21 mouse cellular contexts compared by ENCODE assay signal in genomic region chr9:50553547-50553946, GRCm38 (mm10). TPM values are rescaled to one million over a fixed set of nuclear protein-coding genes. Genes with fewer than 3 reads are reported as not detected.
DNase-seq lines count a peak whose midpoint lies in the region; ATAC-seq and TF ChIP-seq lines count a peak whose summit lies in the region.
"Had no signal": no experiment of that assay in that cellular context is flagged by ENCODE, and none has a peak within 500 bp of the region (broad histone marks: within the 10 kb centered on the region; RNA-seq: fewer than 3 reads in every experiment).

No protein-coding gene starts in this region.

- H3K4me3 ChIP-seq in liver, adult 2 months (ENCODE audit: insufficient read depth, low read depth, low read length): no peak overlapping the region
- H3K4me3 ChIP-seq in CH12.LX (replicated peaks in 1 of 3; ENCODE audit: low read depth in 2 of 3, low read length in 2 of 3, poor library complexity in 1 of 3): no peak overlapping the region
- H3K4me3 ChIP-seq in brown adipose tissue, adult 24 weeks (ENCODE audit: insufficient read depth, low read depth, low read length): no peak overlapping the region
- H3K4me3 ChIP-seq: kidney, embryonic 15.5 days; limb, embryonic 12.5 days; liver, embryonic 15.5 days had no signal

- peaks cover 3% of the 10 kb centered on the region; the same call in 1 of the 2 replicates for H3K79me2 ChIP-seq in liver, adult 2 months (ENCODE audit: control insufficient read depth, insufficient read depth, low read length)
- 0 out of 2 replicates have a peak, but pooled peaks cover 2% of the 10 kb centered on the region for H3K79me2 ChIP-seq in CH12.LX (replicated peaks; ENCODE audit: control insufficient read depth, extremely low read depth, insufficient read depth, poor library complexity, severe bottlenecking)

- peak overlapping the region; percentile 94 for H3K4me2 ChIP-seq in CH12.LX (ENCODE audit: insufficient read depth, low read depth, poor library complexity, severe bottlenecking)
- H3K4me2 ChIP-seq: kidney, embryonic 15.5 days; limb, embryonic 12.5 days; liver, embryonic 15.5 days had no signal

- TF ChIP-seq EP300 in CH12.LX (IDR thresholded peaks at IDR 0.05; ENCODE audit: low read length): peak; percentile 81

- H3K9ac ChIP-seq in liver, adult 2 months (ENCODE audit: low read depth, low read length): no peak overlapping the region
- peak overlapping the region; percentile 39 for H3K9ac ChIP-seq in CH12.LX (ENCODE audit: insufficient read depth, low read depth)
- H3K9ac ChIP-seq: kidney, embryonic 15.5 days; limb, embryonic 12.5 days; liver, embryonic 15.5 days had no signal

- H3K9me3 ChIP-seq in CH12.LX (replicated peaks; ENCODE audit: low read length): no peaks in the 10 kb centered on the region
- H3K9me3 ChIP-seq: kidney, embryonic 15.5 days; limb, embryonic 12.5 days; liver, embryonic 15.5 days had no signal

- intact Hi-C loops in left cerebral cortex, postnatal 4 days (cut with DNase I): no loop called here

- peaks cover 8% of the 10 kb centered on the region for H3K36me3 ChIP-seq in liver, adult 2 months (ENCODE audit: control insufficient read depth, insufficient read depth, low read length)
- H3K36me3 ChIP-seq in CH12.LX (replicated peaks in 1 of 2; ENCODE audit: control insufficient read depth in 1 of 2, insufficient read depth in 1 of 2, low read length in 1 of 2): no peaks in the 10 kb centered on the region
- H3K36me3 ChIP-seq: kidney, embryonic 15.5 days; limb, embryonic 12.5 days; liver, embryonic 15.5 days had no signal

- TF ChIP-seq CTCF in liver, adult 2 months (IDR thresholded peaks at IDR 0.05; ENCODE audit: low read depth, low read length): no peak
- no peak for TF ChIP-seq CTCF in CH12.LX (conservative IDR thresholded peaks at IDR 0.05 in 1 of 2, IDR thresholded peaks at IDR 0.05 in 1 of 2; ENCODE audit: low read depth in 2 of 2, low read length in 2 of 2)

- no peaks in the 10 kb centered on the region for H3K27me3 ChIP-seq in liver, adult 2 months (ENCODE audit: control insufficient read depth, insufficient read depth, low read length)
- H3K27me3 ChIP-seq in CH12.LX (replicated peaks): peaks cover 3% of the 10 kb centered on the region
- H3K27me3 ChIP-seq: kidney, embryonic 15.5 days; limb, embryonic 12.5 days; liver, embryonic 15.5 days had no signal

- peak overlapping the region; percentile 84 for H3K27ac ChIP-seq in liver, adult 2 months (replicated peaks; ENCODE audit: insufficient read depth, low read depth, low read length)
- peak overlapping the region; percentile 54 for H3K27ac ChIP-seq in CH12.LX (ENCODE audit: insufficient read depth, low read depth)
- peak overlapping the region; percentile 33 for H3K27ac ChIP-seq in brown adipose tissue, adult 24 weeks (replicated peaks; ENCODE audit: low read depth, low read length)
- H3K27ac ChIP-seq: kidney, embryonic 15.5 days; limb, embryonic 12.5 days; liver, embryonic 15.5 days had no signal

- ATAC-seq in megakaryocyte, adult 5-6 weeks (ENCODE audit: poor library complexity, severe bottlenecking): peak; percentile 50
- ATAC-seq: inflammation-experienced regulatory T-cells, adult 6 months; lung, postnatal 0 days had no signal

- peaks cover 16% of the 10 kb centered on the region for H3K4me1 ChIP-seq in liver, adult 2 months (ENCODE audit: control insufficient read depth, insufficient read depth, low read length)
- H3K4me1 ChIP-seq in CH12.LX (ENCODE audit: control insufficient read depth in 1 of 2, insufficient read depth in 2 of 2): peaks cover 24 to 45% of the 10 kb centered on the region in 2 experiments
- no peaks in the 10 kb centered on the region for H3K4me1 ChIP-seq in brown adipose tissue, adult 24 weeks (ENCODE audit: control insufficient read depth, insufficient read depth, insufficient read length, low read length)
- H3K4me1 ChIP-seq: kidney, embryonic 15.5 days; limb, embryonic 12.5 days; liver, embryonic 15.5 days had no signal

- dilution Hi-C loops in CH12.LX (cut with MboI; ENCODE audit: extremely low pct_ligation_motif_present, extremely low pct_unique_long_range_greater_than_20kb, low sequenced_read_pairs): no loop called here

- in situ Hi-C loops in CH12.LX (cut with MboI; ENCODE audit: low pct_ligation_motif_present, low pct_unique_long_range_greater_than_20kb, low sequenced_read_pairs): no loop called here

- TF ChIP-seq POLR2A in liver, adult 2 months (IDR thresholded peaks at IDR 0.05; ENCODE audit: extremely low read depth, insufficient read depth, low read length): no peak
- TF ChIP-seq POLR2A in CH12.LX (IDR thresholded peaks at IDR 0.05; ENCODE audit: low read depth, low read length): peak; percentile 34; the same call in 1 of the 2 replicates

- TF ChIP-seq RAD21 in CH12.LX (IDR thresholded peaks at IDR 0.05; ENCODE audit: low read depth, low read length): no peak

- DNase-seq in liver, adult 2 months (ENCODE audit: extremely low read depth, low read depth, low spot score): peak; percentile 33
- DNase-seq in liver (no peak), CH12.LX (ENCODE audit: extremely low read depth) (peak; percentile 84)
- DNase-seq in left cerebral cortex, adult 11 months (ENCODE audit: low spot score): no peak
- no peak for DNase-seq in left cerebral cortex, postnatal 4 days
- DNase-seq: adrenal gland, postnatal 10 days; cerebellum, adult 18-20 months; right cerebral cortex, adult 18-20 months; thymus, postnatal 36 days had no signal

- 71% methylated on average over 2 of the region's 2 CpGs for WGBS in liver, adult 2 months

TF ChIP-seq in CH12.LX, 34 proteins besides CTCF, POLR2A, EP300 and RAD21 (continues in another document):
- TF ChIP-seq MAX (IDR thresholded peaks at IDR 0.05; ENCODE audit: low read length): no peak
- peak; percentile 60; the same call in 1 of the 2 replicates for TF ChIP-seq ELF1 (IDR thresholded peaks at IDR 0.05; ENCODE audit: low read depth, low read length)
- TF ChIP-seq ZMIZ1 (IDR thresholded peaks at IDR 0.05; ENCODE audit: low read depth, low read length): no peak
- TF ChIP-seq JUN (IDR thresholded peaks at IDR 0.05; ENCODE audit: insufficient read depth, low read depth, low read length): 0 out of 2 replicates have a peak, but pooled peaks have one; percentile 25
- TF ChIP-seq ZNF384 (IDR thresholded peaks at IDR 0.05; ENCODE audit: low read depth, low read length): peak; percentile 85
- no peak for TF ChIP-seq TBP (conservative IDR thresholded peaks at IDR 0.05; ENCODE audit: low read depth, low read length)
- TF ChIP-seq MAFK (IDR thresholded peaks at IDR 0.05; ENCODE audit: insufficient replicate concordance, low read length): peak; percentile 81; the same call in 1 of the 2 replicates
- TF ChIP-seq IRF4 (IDR thresholded peaks at IDR 0.05; ENCODE audit: low read depth, low read length): peak; percentile 64

RNA-seq across cellular contexts. Expression of gene Il18, which starts 1.1 kb away (rescaled TPM):
- total RNA-seq in liver, adult 2 months (2014; rRNA removed): 27.1 and 32.8 TPM in 2 replicates
- 11.1 and 15.4 TPM in 2 replicates for polyA plus RNA-seq in liver, adult 2 months (2012; rRNA removed)
- total RNA-seq in CH12.LX (2012; rRNA removed) (0.59 and 0.63 TPM in 2 replicates), CH12.LX (2014; rRNA removed) (0.70 and 0.98 TPM in 2 replicates)
- 0.56 TPM in 1 of 2 replicates, not detected in the other for polyA plus RNA-seq in CH12.LX (2012; ENCODE audit: insufficient read length, low read depth)
- 2.2 and 3.0 TPM in 2 replicates for polyA plus RNA-seq in brown adipose tissue, adult 24 weeks (2012; ENCODE audit: insufficient read depth, insufficient read length, missing spikeins)
- total RNA-seq in megakaryocyte, adult 5-6 weeks (2015): 9.9 and 20.1 TPM in 2 replicates
- 10.2 and 14.5 TPM in 2 replicates for total RNA-seq in megakaryocyte, adult 5-6 weeks (2017)
- 10 to 100 TPM; 16.3 to 17.0 TPM for total RNA-seq in left cerebral cortex, postnatal 4 days (2021)

RNA-seq across cellular contexts. Expression of gene Bco2, which starts 1.4 kb away (rescaled TPM):
- total RNA-seq in liver, adult 2 months (2014; rRNA removed): 18.7 and 24.3 TPM in 2 replicates
- polyA plus RNA-seq in liver, adult 2 months (2012; rRNA removed): 6.0 and 8.8 TPM in 2 replicates
- total RNA-seq in CH12.LX (2012; rRNA removed): 1.2 and 1.3 TPM in 2 replicates
- total RNA-seq in CH12.LX (2014; rRNA removed): 0.68 and 0.73 TPM in 2 replicates
- 0.53 and 0.93 TPM in 2 replicates for polyA plus RNA-seq in CH12.LX (2012; ENCODE audit: insufficient read length, low read depth)
- polyA plus RNA-seq in brown adipose tissue, adult 24 weeks (2012; ENCODE audit: insufficient read depth, insufficient read length, missing spikeins): 0.54 and 1.1 TPM in 2 replicates
- total RNA-seq in megakaryocyte, adult 5-6 weeks (2015): 0.39 and 0.49 TPM in 2 replicates
- total RNA-seq in megakaryocyte, adult 5-6 weeks (2017): 0.85 and 1.6 TPM in 2 replicates
- under 1 TPM; 0.70 to 0.93 TPM for total RNA-seq in left cerebral cortex, postnatal 4 days (2021)

RNA-seq across cellular contexts. Expression of gene Tex12, which starts 7.6 kb away (rescaled TPM):
- total RNA-seq in liver, adult 2 months (2014; rRNA removed): 0.20 and 0.55 TPM in 2 replicates
- polyA plus RNA-seq in liver, adult 2 months (2012; rRNA removed): 0.16 TPM in 1 of 2 replicates, not detected in the other
- total RNA-seq in CH12.LX (2012; rRNA removed) (not detected in 2 replicates), CH12.LX (2014; rRNA removed) (not detected in 2 replicates)
- not detected in 2 replicates for polyA plus RNA-seq in CH12.LX (2012; ENCODE audit: insufficient read length, low read depth)
- not detected in 2 replicates for polyA plus RNA-seq in brown adipose tissue, adult 24 weeks (2012; ENCODE audit: insufficient read depth, insufficient read length, missing spikeins)
- not detected in 2 replicates for total RNA-seq in megakaryocyte, adult 5-6 weeks (2015)
- total RNA-seq in megakaryocyte, adult 5-6 weeks (2017): not detected in 2 replicates
- total RNA-seq in left cerebral cortex, postnatal 4 days (2021): not detected
- total RNA-seq: adrenal gland, postnatal 10 days; heart, adult 18-20 months; left cerebral cortex, adult 2 months had no signal
- polyA plus RNA-seq: embryonic facial prominence, embryonic 14.5 days; heart, embryonic 14.5 days; inflammation-experienced regulatory T-cells, adult 6 months; large intestine, adult 2 months; limb, embryonic 12.5 days; liver, embryonic 15.5 days; lung, postnatal 0 days had no signal

RNA-seq across cellular contexts. Expression of gene Pts, which starts 25.0 kb away (rescaled TPM):
- total RNA-seq in liver, adult 2 months (2014; rRNA removed): 82.9 and 103 TPM in 2 replicates
- 25.5 and 34.4 TPM in 2 replicates for polyA plus RNA-seq in liver, adult 2 months (2012; rRNA removed)
- 35.3 and 37.9 TPM in 2 replicates for total RNA-seq in CH12.LX (2012; rRNA removed)
- total RNA-seq in CH12.LX (2014; rRNA removed): 89.4 and 91.8 TPM in 2 replicates
- 35.4 and 37.7 TPM in 2 replicates for polyA plus RNA-seq in CH12.LX (2012; ENCODE audit: insufficient read length, low read depth)
- 255 and 268 TPM in 2 replicates for polyA plus RNA-seq in brown adipose tissue, adult 24 weeks (2012; ENCODE audit: insufficient read depth, insufficient read length, missing spikeins)
- 97.1 and 106 TPM in 2 replicates for total RNA-seq in megakaryocyte, adult 5-6 weeks (2015)
- 61.2 and 67.4 TPM in 2 replicates for total RNA-seq in megakaryocyte, adult 5-6 weeks (2017)
- total RNA-seq in left cerebral cortex, postnatal 4 days (2021): 10 to 100 TPM; 40.7 to 42.0 TPM

RNA-seq across cellular contexts. Expression of gene Sdhd, which starts 50.1 kb away (rescaled TPM):
- 339 and 354 TPM in 2 replicates for total RNA-seq in liver, adult 2 months (2014; rRNA removed)
- polyA plus RNA-seq in liver, adult 2 months (2012; rRNA removed): 363 and 441 TPM in 2 replicates
- total RNA-seq in CH12.LX (2012; rRNA removed) (215 and 261 TPM in 2 replicates), CH12.LX (2014; rRNA removed) (407 and 435 TPM in 2 replicates)
- polyA plus RNA-seq in CH12.LX (2012; ENCODE audit: insufficient read length, low read depth): 220 and 240 TPM in 2 replicates
- 1,365 and 1,497 TPM in 2 replicates for polyA plus RNA-seq in brown adipose tissue, adult 24 weeks (2012; ENCODE audit: insufficient read depth, insufficient read length, missing spikeins)
- 165 and 185 TPM in 2 replicates for total RNA-seq in megakaryocyte, adult 5-6 weeks (2015)
- total RNA-seq in megakaryocyte, adult 5-6 weeks (2017): 130 and 132 TPM in 2 replicates
- 100 to 1,000 TPM; 110 to 120 TPM for total RNA-seq in left cerebral cortex, postnatal 4 days (2021)

Comparison
In these comparisons a context has a peak if more than half of its experiments do, and no peak if none do; other contexts are left out.
1. DNase-seq: peak in liver, adult 2 months (single experiment) and CH12.LX (single experiment); none in liver (single experiment), left cerebral cortex, adult 11 months (single experiment) and left cerebral cortex, postnatal 4 days (single experiment).
2. H3K27ac ChIP-seq: peak in every context shown above with its lines; median percentile 84 in liver, adult 2 months; 54 in CH12.LX; 33 in brown adipose tissue, adult 24 weeks.
3. RNA of gene Il18, which starts 1.1 kb away (total RNA-seq): 27.1 to 32.8 TPM in liver, adult 2 months, 9.9 to 20.1 TPM in megakaryocyte, adult 5-6 weeks and 16.3 to 17.0 TPM in left cerebral cortex, postnatal 4 days; 0.59 to 0.98 TPM in CH12.LX; every median in the first group is over 4 times any median in the second.